Mouse (Mus musculus) midbrain, postnatal 0 days (tissue): ENCODE results near the gene Dcaf12. TPM values are rescaled to one million over a fixed set of nuclear protein-coding genes. Genes with fewer than 3 reads are reported as not detected.
A peak's percentile ranks its signal among the peaks of the same experiment; 100 is the strongest.

Source experiments
- ATAC-seq: fragments of 200-750 bp; cut with Nextera tagmentation; 2 replicates; pipeline ENCODE4 v1.8.0; 2017; ENCODE audit warnings: moderate number of reproducible peaks, mild to moderate bottlenecking, moderate TSS enrichment, moderate library complexity; ENCODE audit not compliant: low FRiP score
- DNase-seq: peaks from one replicate; pipeline ENCODE4 v3.0.0-alpha.2; 2015; ENCODE audit warnings: low spot score
- H3K27ac ChIP-seq: fragments of 300-500 bp; sonication (generic); 2 replicates; pipeline ENCODE4 v1.5.1; 2014; ENCODE audit warnings: low read depth, mild to moderate bottlenecking, low read length, mixed read lengths
- H3K27me3 ChIP-seq: fragments of 300-500 bp; sonication (generic); 2 replicates; pipeline ENCODE4 v1.6.1; 2014; ENCODE audit warnings: low read length, control low read depth, mixed read lengths; ENCODE audit not compliant: insufficient read depth
- H3K36me3 ChIP-seq: fragments of 300-500 bp; sonication (generic); 2 replicates; pipeline ENCODE4 v1.6.1; 2014; ENCODE audit warnings: low read length, control low read depth, mixed read lengths; ENCODE audit not compliant: insufficient read depth
- H3K4me1 ChIP-seq: fragments of 300-500 bp; sonication (generic); 2 replicates; pipeline ENCODE4 v1.6.1; 2014; ENCODE audit warnings: mild to moderate bottlenecking, control low read depth, antibody characterized with exemption, low read length, mixed read lengths; ENCODE audit not compliant: insufficient read depth
- H3K4me2 ChIP-seq: fragments of 300-500 bp; sonication (generic); 2 replicates; pipeline ENCODE4 v1.6.1; 2014; ENCODE audit warnings: low read depth, mild to moderate bottlenecking, low read length, mixed read lengths; ENCODE audit not compliant: poor library complexity, severe bottlenecking
- H3K4me3 ChIP-seq: fragments of 300-500 bp; sonication (generic); 2 replicates; pipeline ENCODE4 v1.5.1; 2014; ENCODE audit warnings: low read depth, mild to moderate bottlenecking, low read length, moderate library complexity
- H3K9ac ChIP-seq: fragments of 300-500 bp; sonication (generic); replicated peaks from 2 replicates; pipeline ENCODE4 v1.6.1; 2014; ENCODE audit warnings: mild to moderate bottlenecking, low read length, moderate library complexity, mixed read lengths; ENCODE audit not compliant: poor library complexity, severe bottlenecking
- H3K9me3 ChIP-seq: fragments of 300-500 bp; sonication (generic); 2 replicates; pipeline ENCODE4 v1.6.1; 2016; ENCODE audit warnings: low read length, control low read depth
- CTCF ChIP-seq: IDR thresholded peaks from 2 replicates; pipeline ENCODE4 v1.5.1; 2016; ENCODE audit warnings: antibody characterized with exemption, mild to moderate bottlenecking
- whole genome bisulfite sequencing: fragments of 180-500 bp; shearing (Covaris S2); extraction: QIAGEN DNeasy Blood & Tissue Kit; methylation state at CpG from one replicate; pipeline ENCODE4 v1.1.7; 2014; 5-methylcytosine and 5-hydroxymethylcytosine counted together
- polyA plus RNA-seq: library from polyadenylated mRNA; unstranded; fragments of >200 nt; fragmentation: Nextera tagmentation; extraction: Ambion mirVana; gene quantifications from 2 replicates; pipeline ENCODE4 v1.2.1, GENCODE M21; 2015
- total RNA-seq: library from RNA; depleted of rRNA; stranded (reverse); fragments of >200 nt; gene quantifications from 2 replicates; pipeline ENCODE4 v1.2.3, GENCODE M21; 2014

Dcaf12 gene
- total and polyA plus RNA-seq, 2 experiments from 2014 or later, result 53.2 to 61.2 TPM

GRCm38 (mm10) chr4:41352758-41353157 is 38.1 kb upstream of the Dcaf12 start:
- no peak overlapping the region for H3K4me2 ChIP-seq
- H3K4me1 ChIP-seq, result 0 out of 2 replicates have a peak, but pooled peaks cover 4% of the 10 kb centered on the region
- no peaks in the 10 kb centered on the region for H3K9me3 ChIP-seq
- 96% methylated on average over 4 of the region's 4 CpGs for WGBS
- H3K27ac ChIP-seq, result no peak overlapping the region
- no peak for TF ChIP-seq CTCF
- H3K9ac ChIP-seq, result no peak overlapping the region
- DNase-seq (no peak), ATAC-seq (no peak)
- H3K4me3 ChIP-seq, result no peak overlapping the region
- H3K27me3 ChIP-seq, result no peaks in the 10 kb centered on the region
- H3K36me3 ChIP-seq, result no peaks in the 10 kb centered on the region

- peak; percentile 55 for DNase-seq
- WGBS, result under 1% methylated on average over 26 of the region's 28 CpGs
- TF ChIP-seq CTCF, result no peak
- peak overlapping the region; percentile 78 for H3K4me3 ChIP-seq
- H3K36me3 ChIP-seq, result no peaks in the 10 kb centered on the region
- H3K4me2 ChIP-seq, result peak overlapping the region; percentile 76
- H3K27me3 ChIP-seq, result no peaks in the 10 kb centered on the region
- H3K27ac ChIP-seq, result peak overlapping the region; percentile 90
- peak; percentile 76 for ATAC-seq
- H3K9me3 ChIP-seq, result no peaks in the 10 kb centered on the region
- H3K4me1 ChIP-seq, result 0 out of 2 replicates have a peak, but pooled peaks cover 4% of the 10 kb centered on the region
- H3K9ac ChIP-seq, result peak overlapping the region; percentile 80
Measured at GRCm38 (mm10) chr4:41349199-41349591, 34.5 kb upstream of the Dcaf12 start.

- Histone ChIP-seq H3K4me2 (peak within 1 kb of the TSS; percentile 76), H3K4me3 (peak within 1 kb of the TSS; percentile 78), H3K27me3 (no peaks in the 10 kb centered on the region), H3K36me3 (no peaks in the 10 kb centered on the region), H3K27ac (peak within 1 kb of the TSS; percentile 90), H3K4me1 (0 out of 2 replicates have a peak, but pooled peaks cover 4% of the 10 kb centered on the region), H3K9me3 (no peaks in the 10 kb centered on the region), H3K9ac (peak within 1 kb of the TSS; percentile 80)
- no peak for TF ChIP-seq CTCF
- ATAC-seq (peak; percentile 98), DNase-seq (peak; percentile 98)
- under 1% methylated on average over 31 of the region's 31 CpGs for WGBS
Measured at GRCm38 (mm10) chr4:41348584-41349198, 34.0 kb upstream of the Dcaf12 start, which contains the start of gene Ubap1. Gene Ubap1, plus strand, starts transcription at chr4:41348996.

GRCm38 (mm10) chr4:41347839-41348238 is 33.1 kb upstream of the Dcaf12 start:
- H3K27ac ChIP-seq, result no peak overlapping the region
- no peaks in the 10 kb centered on the region for H3K27me3 ChIP-seq
- H3K4me3 ChIP-seq, result peak overlapping the region; percentile 78; the same call in 1 of the 2 replicates
- no peaks in the 10 kb centered on the region for H3K9me3 ChIP-seq
- H3K36me3 ChIP-seq, result no peaks in the 10 kb centered on the region
- no peak overlapping the region for H3K9ac ChIP-seq
- H3K4me2 ChIP-seq, result peak overlapping the region; percentile 37
- 39% methylated on average over 4 of the region's 5 CpGs for WGBS
- DNase-seq (no peak), ATAC-seq (no peak)
- TF ChIP-seq CTCF, result no peak
- H3K4me1 ChIP-seq, result 0 out of 2 replicates have a peak, but pooled peaks cover 4% of the 10 kb centered on the region

GRCm38 (mm10) chr4:41346011-41346410 is 31.3 kb upstream of the Dcaf12 start:
- Histone ChIP-seq H3K27me3 (no peaks in the 10 kb centered on the region), H3K27ac (no peak overlapping the region), H3K9me3 (no peaks in the 10 kb centered on the region), H3K4me1 (0 out of 2 replicates have a peak, but pooled peaks cover 4% of the 10 kb centered on the region), H3K4me3 (no peak overlapping the region), H3K9ac (no peak overlapping the region), H3K36me3 (no peaks in the 10 kb centered on the region), H3K4me2 (no peak overlapping the region)
- TF ChIP-seq CTCF, result no peak
- ATAC-seq (no peak), DNase-seq (no peak)
- 76% methylated on average over 2 of the region's 2 CpGs for WGBS

- TF ChIP-seq CTCF, result no peak
- H3K36me3 ChIP-seq, result no peaks in the 10 kb centered on the region
- no peaks in the 10 kb centered on the region for H3K9me3 ChIP-seq
- no peak overlapping the region for H3K27ac ChIP-seq
- DNase-seq (no peak), ATAC-seq (no peak)
- no peak overlapping the region for H3K4me2 ChIP-seq
- WGBS, result 83% methylated on average over 11 of the region's 11 CpGs
- no peaks in the 10 kb centered on the region for H3K27me3 ChIP-seq
- H3K4me1 ChIP-seq, result no peaks in the 10 kb centered on the region
- H3K9ac ChIP-seq, result no peak overlapping the region
- H3K4me3 ChIP-seq, result no peak overlapping the region
Measured at GRCm38 (mm10) chr4:41340912-41341550, 26.3 kb upstream of the Dcaf12 start.
